Comparison of ENCODE assay signal across 14 mouse cellular contexts in the genomic region with DNA sequence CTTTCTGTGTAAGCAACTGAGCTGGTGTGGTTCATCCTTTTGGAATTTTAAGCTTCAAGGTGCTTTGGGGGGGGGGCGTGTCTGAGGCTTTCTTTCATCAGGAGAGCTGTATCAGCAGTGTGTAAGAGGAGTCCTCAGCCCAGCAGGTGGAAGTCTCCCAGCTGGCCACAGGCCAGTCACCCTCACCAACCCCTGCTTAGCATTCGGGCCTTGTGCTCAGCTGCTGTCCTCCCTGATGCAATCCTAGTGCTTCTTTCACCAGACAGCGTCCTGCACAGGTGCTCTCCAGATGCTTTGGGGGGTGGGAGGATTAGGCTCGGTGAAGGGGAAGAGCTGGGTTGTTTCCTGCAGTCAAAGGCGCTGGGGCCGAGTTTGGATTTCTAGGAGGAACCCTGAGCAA. TPM values are rescaled to one million over a fixed set of nuclear protein-coding genes. Genes with fewer than 3 reads are reported as not detected.
DNase-seq lines count a peak whose midpoint lies in the region; ATAC-seq lines count a peak whose summit lies in the region.
"Had no signal": no experiment of that assay in that cellular context is flagged by ENCODE, and none has a peak within 500 bp of the region (broad histone marks: within the 10 kb centered on the region; RNA-seq: fewer than 3 reads in every experiment).

No protein-coding gene starts in this region.

- ATAC-seq in lung, embryonic 16.5 days (ENCODE audit: low read depth): peak; percentile 31
- ATAC-seq in stomach, embryonic 16.5 days (ENCODE audit: insufficient read depth, low FRiP score): 0 out of 2 replicates have a peak, but pooled peaks have one; percentile 3
- ATAC-seq: midbrain, embryonic 15.5 days had no signal

- H3K27ac ChIP-seq in lung, embryonic 16.5 days (ENCODE audit: low read length): no peak overlapping the region
- H3K27ac ChIP-seq in stomach, embryonic 16.5 days (ENCODE audit: low read length): peak overlapping the region; percentile 43
- H3K27ac ChIP-seq: liver, embryonic 14.5 days; midbrain, embryonic 15.5 days; neural tube, embryonic 15.5 days had no signal

- H3K4me3 ChIP-seq in lung, embryonic 16.5 days (ENCODE audit: low read length): no peak overlapping the region
- no peak overlapping the region for H3K4me3 ChIP-seq in stomach, embryonic 16.5 days (replicated peaks; ENCODE audit: low read length)
- H3K4me3 ChIP-seq: midbrain, embryonic 15.5 days; neural tube, embryonic 15.5 days had no signal

- DNase-seq in gastrocnemius, postnatal 10 days: peak; percentile 49
- no peak for DNase-seq in gastrocnemius, postnatal 4 days (ENCODE audit: low spot score in 2 of 2)
- no peak for DNase-seq in lung, adult 18-20 months
- peak; percentile 62 for DNase-seq in gastrocnemius, postnatal 14 days
- DNase-seq in cerebellum, postnatal 25 days: no peak
- DNase-seq in ovary, postnatal 36 days (ENCODE audit: low spot score): no peak
- DNase-seq: cerebellum, adult 11-12 months; thymus, adult 2 months had no signal

- WGBS in lung, embryonic 16.5 days: 17% methylated on average over 6 of the region's 6 CpGs
- 25% methylated on average over 6 of the region's 6 CpGs for WGBS in stomach, embryonic 16.5 days

- no peak overlapping the region for H3K4me2 ChIP-seq in lung, embryonic 16.5 days (ENCODE audit: low read depth, low read length)
- H3K4me2 ChIP-seq in stomach, embryonic 16.5 days (ENCODE audit: low read depth, low read length): no peak overlapping the region
- H3K4me2 ChIP-seq: midbrain, embryonic 15.5 days had no signal

- intact Hi-C loops in gastrocnemius, postnatal 14 days (cut with DNase I; ENCODE audit: low total_unique reads): no loop called here

- H3K36me3 ChIP-seq in lung, embryonic 16.5 days (ENCODE audit: control insufficient read depth, insufficient read depth, low read length): no peaks in the 10 kb centered on the region
- no peaks in the 10 kb centered on the region for H3K36me3 ChIP-seq in stomach, embryonic 16.5 days (ENCODE audit: control insufficient read depth, insufficient read depth, low read length)
- H3K36me3 ChIP-seq: midbrain, embryonic 15.5 days; neural tube, embryonic 15.5 days had no signal

- no peaks in the 10 kb centered on the region for H3K9me3 ChIP-seq in lung, embryonic 16.5 days (ENCODE audit: control insufficient read depth, low read length)
- no peaks in the 10 kb centered on the region for H3K9me3 ChIP-seq in stomach, embryonic 16.5 days (replicated peaks; ENCODE audit: control insufficient read depth, low read length)
- H3K9me3 ChIP-seq: midbrain, embryonic 15.5 days; neural tube, embryonic 15.5 days had no signal

- peaks cover 16% of the 10 kb centered on the region; the same call in 1 of the 2 replicates for H3K27me3 ChIP-seq in lung, embryonic 16.5 days (ENCODE audit: control insufficient read depth, insufficient read depth, low read depth, low read length)
- H3K27me3 ChIP-seq in stomach, embryonic 16.5 days (ENCODE audit: control insufficient read depth, insufficient read depth, low read length): 0 out of 2 replicates have a peak, but pooled peaks cover 3% of the 10 kb centered on the region

- no peaks in the 10 kb centered on the region; the same call in 1 of the 2 replicates for H3K4me1 ChIP-seq in lung, embryonic 16.5 days (replicated peaks; ENCODE audit: control insufficient read depth, insufficient read depth, low read length)
- H3K4me1 ChIP-seq in stomach, embryonic 16.5 days (ENCODE audit: control insufficient read depth, insufficient read depth, low read length): peaks cover 8% of the 10 kb centered on the region; the same call in 1 of the 2 replicates

- no peak overlapping the region for H3K9ac ChIP-seq in lung, embryonic 16.5 days (ENCODE audit: low read length)
- H3K9ac ChIP-seq in stomach, embryonic 16.5 days (ENCODE audit: low read length): no peak overlapping the region
- H3K9ac ChIP-seq: liver, embryonic 14.5 days; midbrain, embryonic 15.5 days; neural tube, embryonic 15.5 days had no signal

RNA-seq across cellular contexts. Expression of a gene that starts 0.8 kb away (rescaled TPM):
- total RNA-seq in gastrocnemius, postnatal 10 days (2021): not detected
- total RNA-seq in gastrocnemius, postnatal 4 days (2021): not detected
- polyA plus RNA-seq in lung, embryonic 16.5 days (2015; fragmentation: Nextera tagmentation; extraction: Ambion mirVana): 0.26 and 0.70 TPM in 2 replicates
- under 1 TPM in 1 of 2 experiments, not detected in 1; 0.11 TPM for total RNA-seq in gastrocnemius, postnatal 14 days (2021)
- polyA plus RNA-seq in stomach, embryonic 16.5 days (2015; fragmentation: Nextera tagmentation; extraction: Ambion mirVana): 1.2 and 1.5 TPM in 2 replicates
- total RNA-seq: heart, postnatal 10 days had no signal
- polyA plus RNA-seq: liver, embryonic 14.5 days; midbrain, embryonic 15.5 days; neural tube, embryonic 15.5 days had no signal

RNA-seq across cellular contexts. Expression of a gene that starts 1.0 kb away (rescaled TPM):
- not detected for total RNA-seq in gastrocnemius, postnatal 10 days (2021)
- total RNA-seq in gastrocnemius, postnatal 4 days (2021): not detected
- polyA plus RNA-seq in lung, embryonic 16.5 days (2015; fragmentation: Nextera tagmentation; extraction: Ambion mirVana): 0.16 and 0.91 TPM in 2 replicates
- not detected for total RNA-seq in gastrocnemius, postnatal 14 days (2021)
- 0.28 and 0.32 TPM in 2 replicates for polyA plus RNA-seq in stomach, embryonic 16.5 days (2015; fragmentation: Nextera tagmentation; extraction: Ambion mirVana)
- total RNA-seq: heart, postnatal 10 days had no signal
- polyA plus RNA-seq: liver, embryonic 14.5 days; midbrain, embryonic 15.5 days had no signal

RNA-seq across cellular contexts. Expression of a gene that starts 5.3 kb away (rescaled TPM):
- under 1 TPM in 1 of 2 experiments, not detected in 1; 0.38 TPM for total RNA-seq in gastrocnemius, postnatal 10 days (2021)
- total RNA-seq in gastrocnemius, postnatal 4 days (2021): under 1 TPM; 0.34 to 0.36 TPM
- polyA plus RNA-seq in lung, embryonic 16.5 days (2015; fragmentation: Nextera tagmentation; extraction: Ambion mirVana): 0.16 and 0.21 TPM in 2 replicates
- under 1 TPM; 0.12 to 0.18 TPM for total RNA-seq in gastrocnemius, postnatal 14 days (2021)
- polyA plus RNA-seq in stomach, embryonic 16.5 days (2015; fragmentation: Nextera tagmentation; extraction: Ambion mirVana): 0.15 TPM in 1 of 2 replicates, not detected in the other
- polyA plus RNA-seq: midbrain, embryonic 15.5 days; neural tube, embryonic 15.5 days had no signal

RNA-seq across cellular contexts. Expression of a gene that starts 11.0 kb away (rescaled TPM):
- total RNA-seq in gastrocnemius, postnatal 10 days (2021): 10 to 100 TPM; 17.2 to 19.7 TPM
- total RNA-seq in gastrocnemius, postnatal 4 days (2021): 10 to 100 TPM; 23.0 to 25.6 TPM
- 16.1 and 16.4 TPM in 2 replicates for polyA plus RNA-seq in lung, embryonic 16.5 days (2015; fragmentation: Nextera tagmentation; extraction: Ambion mirVana)
- 10 to 100 TPM; 14.1 to 16.1 TPM for total RNA-seq in gastrocnemius, postnatal 14 days (2021)
- 3.3 and 4.4 TPM in 2 replicates for polyA plus RNA-seq in stomach, embryonic 16.5 days (2015; fragmentation: Nextera tagmentation; extraction: Ambion mirVana)

RNA-seq across cellular contexts. Expression of a gene that starts 23.5 kb away (rescaled TPM):
- total RNA-seq in gastrocnemius, postnatal 10 days (2021): 100 to 1,000 TPM; 105 to 131 TPM
- 100 to 1,000 TPM; 170 to 187 TPM for total RNA-seq in gastrocnemius, postnatal 4 days (2021)
- 10.6 and 11.5 TPM in 2 replicates for polyA plus RNA-seq in lung, embryonic 16.5 days (2015; fragmentation: Nextera tagmentation; extraction: Ambion mirVana)
- total RNA-seq in gastrocnemius, postnatal 14 days (2021): 10 to 100 TPM; 60.3 to 85.3 TPM
- polyA plus RNA-seq in stomach, embryonic 16.5 days (2015; fragmentation: Nextera tagmentation; extraction: Ambion mirVana): 10.9 and 14.2 TPM in 2 replicates

Comparison
In these comparisons a context has a peak if more than half of its experiments do, and no peak if none do; other contexts are left out.
1. DNase-seq: peak in gastrocnemius, postnatal 10 days (single experiment) and gastrocnemius, postnatal 14 days (single experiment); none in gastrocnemius, postnatal 4 days (0 of 2), lung, adult 18-20 months (0 of 2), cerebellum, postnatal 25 days (0 of 2) and ovary, postnatal 36 days (single experiment).